Mouse (Mus musculus) cortical plate, adult 2 months (tissue): ENCODE data around the gene Gm49601.

Experiments used
- CTCF ChIP-seq: fragments of 200-500 bp; IDR thresholded peaks from 2 replicates; pipeline ENCODE4 v1.5.1; 2011; ENCODE audit warnings: mild to moderate bottlenecking, control low read depth, low read length; ENCODE audit not compliant: insufficient read depth; ENCODE audit errors: extremely low read depth
- POLR2A ChIP-seq: fragments of 200-500 bp; IDR thresholded peaks from 2 replicates; pipeline ENCODE4 v1.6.1; 2011; ENCODE audit warnings: mild to moderate bottlenecking, low read length, control low read depth; ENCODE audit not compliant: insufficient read depth; ENCODE audit errors: extremely low read depth

- TF ChIP-seq POLR2A (no peak), CTCF (no peak)
Observed at GRCm38 (mm10) chr16:18622916-18623750, 3.1 kb downstream of the Gm49601 start.
